Mouse (Mus musculus) heart, adult 18-20 months (tissue): ENCODE data around the gene Pxn. TPM values are rescaled to one million over a fixed set of nuclear protein-coding genes. Genes with fewer than 3 reads are reported as not detected.

Experiments used
- DNase-seq, 2 experiments: peaks; one replicate each; pipeline ENCODE4 v3.0.0; 2021 to 2022; ENCODE audit warnings: mixed read lengths in 1 of 2
- long read RNA-seq, 2 experiments: library from polyadenylated mRNA; stranded (forward); transcript quantifications; one replicate each; pipeline ENCODE4 v2.0.0; 2021
- total RNA-seq, 2 experiments: library from RNA; stranded (reverse); gene quantifications; 2 replicates each; pipeline ENCODE4 v1.2.3; 2021

Gene Pxn
- total RNA-seq = 10 to 100 TPM; 34.0 to 35.1 TPM
- long read RNA-seq, experiment 1, transcript Pxn-201 (11 exons, 3,706 nt) = major isoform, 19 of 39 reads
- long read RNA-seq, experiment 1, transcript Pxn-202 (12 exons, 2,667 nt) = minor isoform, 5 of 39 reads
- long read RNA-seq, experiment 1, partial matches to known transcripts = 2 of 39 reads
- long read RNA-seq, experiment 1, other reads (novel, unspliced or antisense) = 13 of 39 reads
- long read RNA-seq, experiment 2, transcript Pxn-201 (11 exons, 3,706 nt) = major isoform, 5 of 12 reads
- long read RNA-seq, experiment 2, partial matches to known transcripts = 1 of 12 reads
- long read RNA-seq, experiment 2, other reads (novel, unspliced or antisense) = 4 of 12 reads

DNA sequence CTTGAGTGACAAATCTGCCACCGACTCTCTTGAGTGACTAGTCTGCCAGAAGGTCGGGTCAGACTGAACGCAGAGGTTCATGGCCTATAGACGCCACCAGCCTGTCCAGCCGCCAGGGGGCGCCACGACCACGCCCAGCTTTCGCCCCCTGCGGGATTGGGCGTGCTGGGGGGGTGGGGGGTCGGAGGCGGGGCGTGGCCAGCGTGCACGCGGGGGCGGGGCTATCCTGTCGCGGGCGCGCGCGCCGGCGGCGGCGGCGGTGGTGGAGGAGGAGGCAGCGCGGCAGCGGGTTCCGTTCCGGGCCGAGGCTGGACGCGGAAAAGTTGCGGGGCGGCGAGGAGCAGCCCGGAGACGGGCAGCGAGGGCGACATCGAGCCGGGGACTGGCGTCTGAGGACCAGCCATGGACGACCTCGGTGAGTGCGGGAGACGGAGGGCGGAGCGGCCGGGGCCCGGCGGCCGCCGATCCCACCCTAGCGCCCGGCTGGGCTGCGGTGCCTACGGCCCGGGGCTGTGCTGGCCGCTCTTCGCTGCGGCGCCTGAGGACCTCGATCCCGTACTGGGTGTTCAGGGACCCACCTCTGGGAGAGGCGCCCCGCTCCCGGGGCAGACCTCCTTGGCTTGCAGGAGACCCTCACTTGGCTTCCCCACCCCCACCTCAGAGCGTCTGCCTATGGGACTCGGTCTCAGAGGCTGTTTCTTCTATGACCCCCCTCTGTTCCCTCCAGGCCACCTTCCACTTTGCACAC lies at the start of gene Pxn:
Pxn (plus strand) TSS at position 223 of the 748 bp plus-strand sequence.
- DNase-seq = peak; percentile 93 to 95

DNA sequence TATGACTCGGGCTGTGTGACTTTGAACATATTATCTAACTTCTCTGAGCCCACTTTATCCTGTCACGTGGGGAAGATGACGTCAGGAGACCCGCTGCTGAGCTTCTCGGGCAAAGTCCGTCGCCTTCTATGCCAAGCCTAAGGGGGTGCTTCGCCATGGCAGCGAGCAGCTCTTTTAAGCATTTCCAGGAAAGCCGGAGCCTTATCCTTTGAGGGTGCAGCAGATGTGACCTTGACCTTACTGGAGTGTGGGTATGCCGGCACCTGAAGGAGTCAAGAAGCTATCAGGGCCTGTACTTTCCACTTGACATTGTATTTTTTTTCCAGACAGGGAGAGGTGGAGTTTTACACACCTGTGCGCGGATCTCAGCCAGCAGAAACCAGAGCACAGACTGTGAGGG lies 47.6 kb upstream of the Pxn start:
- DNase-seq = no peak

DNA sequence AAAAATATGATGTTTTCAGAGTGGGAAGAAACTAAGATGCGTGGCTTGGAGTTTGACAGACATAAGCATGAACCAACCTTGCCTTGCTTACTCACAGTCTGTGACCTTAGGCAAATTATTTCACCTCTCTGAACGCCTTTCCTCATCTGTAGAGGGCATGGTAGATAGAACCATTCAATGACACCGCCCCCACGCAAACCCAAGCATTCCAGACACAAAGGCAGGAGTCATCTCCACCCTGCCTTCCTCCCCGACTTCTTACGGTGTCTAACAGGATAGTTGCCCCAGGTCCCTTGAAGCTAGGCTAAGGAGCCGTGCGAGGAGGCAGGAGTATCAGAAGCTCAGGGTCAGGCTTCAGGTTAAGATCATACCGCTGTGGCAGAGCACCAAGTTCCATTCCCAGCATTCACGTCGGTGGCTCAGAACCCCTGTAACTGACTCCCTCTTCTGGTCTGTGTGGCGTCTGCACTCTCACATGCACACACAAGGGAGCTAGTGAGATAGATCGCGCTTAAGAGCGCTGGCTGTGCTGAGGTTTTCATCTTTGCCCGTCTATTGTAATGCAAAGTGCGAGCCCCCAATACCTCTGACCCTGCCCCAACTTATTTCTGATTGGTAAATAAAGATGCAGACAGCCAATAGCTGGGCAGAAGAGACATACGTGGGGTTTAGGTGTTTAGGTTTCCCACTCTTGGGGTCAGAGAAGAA lies 41.9 kb upstream of the Pxn start:
- no peak for DNase-seq

DNA sequence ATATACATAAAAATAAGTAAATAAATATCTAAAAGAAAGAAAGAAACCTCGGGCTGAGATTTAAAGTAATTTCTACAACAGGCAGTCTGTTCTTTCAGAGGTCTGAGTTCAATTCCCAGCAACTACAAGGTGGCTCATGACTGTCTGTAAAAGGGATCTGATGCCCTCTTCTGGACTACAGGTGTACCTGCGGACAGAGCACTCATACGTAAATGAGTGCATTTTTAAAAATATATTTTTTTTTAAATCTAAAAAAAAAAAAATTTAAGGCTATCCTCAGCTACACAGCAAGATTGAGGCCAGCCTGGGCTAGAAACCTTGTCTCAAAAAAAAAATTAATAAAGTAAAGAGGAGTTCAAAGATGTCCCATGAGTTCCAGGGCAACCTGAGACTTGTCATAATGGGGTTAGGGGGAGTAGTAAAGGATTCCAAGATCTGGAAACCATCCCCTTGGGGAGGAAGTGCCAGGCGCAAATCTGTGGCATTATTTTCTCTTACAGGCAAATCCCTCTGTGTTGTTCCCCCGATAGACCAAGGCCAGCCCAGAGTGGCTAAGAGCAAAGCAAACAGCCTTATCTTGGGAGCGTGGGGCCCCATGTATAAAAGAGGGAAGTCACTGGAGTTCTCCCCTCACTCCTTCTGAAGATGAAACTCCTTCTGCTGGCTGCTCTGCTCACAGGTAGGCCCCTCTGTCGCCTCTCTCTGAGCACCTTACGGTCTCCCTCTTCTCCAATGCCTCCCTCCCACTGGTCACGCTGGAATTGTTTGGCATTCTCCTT lies 40.6 kb upstream of the Pxn start, which contains the start of gene Pla2g1b:
Pla2g1b (plus strand) TSS at position 621 of the 779 bp plus-strand sequence.
- DNase-seq = no peak

DNA sequence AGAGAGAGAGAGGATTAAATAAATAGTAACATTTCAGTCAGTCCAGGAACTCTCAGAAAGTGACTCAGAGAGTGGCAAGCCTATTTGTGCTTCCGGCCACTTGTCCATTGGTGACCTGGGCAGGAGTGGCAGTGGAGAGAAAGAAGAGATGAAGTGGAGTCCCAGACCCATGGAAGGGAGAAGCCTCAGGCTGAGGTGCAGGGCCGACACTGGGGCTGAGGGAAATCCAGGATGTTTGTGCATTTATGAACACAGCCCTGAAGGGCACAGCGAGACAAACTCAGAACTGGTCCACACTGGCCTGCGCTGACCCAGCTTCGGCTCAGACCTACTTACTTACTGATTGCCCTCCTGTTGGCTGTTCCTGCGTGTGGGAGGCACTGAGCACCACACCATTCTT lies 36.7 kb upstream of the Pxn start:
- no peak for DNase-seq

DNA sequence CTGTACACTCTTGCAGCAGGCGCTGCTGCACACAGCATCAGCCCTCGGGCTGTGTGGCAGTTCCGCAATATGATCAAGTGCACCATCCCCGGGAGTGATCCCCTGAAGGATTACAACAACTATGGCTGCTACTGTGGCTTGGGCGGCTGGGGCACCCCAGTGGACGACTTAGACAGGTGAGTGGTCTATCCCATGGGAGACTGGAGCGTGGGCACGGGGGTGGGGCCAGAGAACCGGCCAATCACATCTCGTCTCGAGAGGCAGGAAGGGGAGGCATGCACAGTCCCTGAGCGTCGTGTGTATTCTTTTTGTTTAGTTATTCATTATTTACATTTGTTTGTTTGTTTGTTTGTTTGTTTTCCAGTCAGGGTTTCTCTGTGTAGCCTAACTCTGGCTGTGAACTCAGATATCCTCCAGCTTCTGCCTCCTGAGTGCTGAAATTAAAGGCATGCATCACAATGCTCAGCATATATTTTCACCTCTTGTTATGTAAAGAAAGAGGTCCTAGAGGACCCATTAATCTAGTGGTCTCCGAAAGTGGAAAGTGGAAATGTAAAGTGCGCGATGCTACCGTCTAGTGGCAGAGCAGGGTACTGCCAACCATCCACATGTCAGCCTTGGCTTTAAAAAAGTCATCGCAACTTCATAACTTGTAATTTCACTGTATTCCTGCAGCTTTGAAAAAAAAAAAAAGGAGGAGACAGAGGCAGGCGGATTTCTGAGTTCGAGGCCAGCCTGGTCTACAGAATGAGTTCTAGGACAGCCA lies 35.5 kb upstream of the Pxn start:
- peak in 1 of 2 experiments; percentile 81 for DNase-seq

DNA sequence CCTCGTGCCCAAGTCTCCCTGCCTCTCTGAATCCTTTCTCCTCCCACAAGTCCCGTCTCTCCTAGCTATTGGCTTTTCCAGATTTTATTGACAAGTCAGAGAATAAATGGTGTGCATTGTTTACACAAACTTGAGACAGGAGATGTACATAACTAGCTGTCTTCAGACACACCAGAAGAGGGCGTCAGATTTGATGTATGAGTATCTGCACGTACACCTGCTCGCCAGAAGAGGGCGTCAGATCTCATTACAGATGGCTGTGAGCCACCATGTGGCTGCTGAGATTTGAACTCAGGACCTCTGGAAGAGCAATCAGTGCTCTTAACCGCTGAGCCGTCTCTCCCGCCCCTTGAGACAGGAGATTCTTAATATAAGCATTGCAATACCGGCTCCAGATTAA lies 33.3 kb upstream of the Pxn start:
- DNase-seq = no peak

DNA sequence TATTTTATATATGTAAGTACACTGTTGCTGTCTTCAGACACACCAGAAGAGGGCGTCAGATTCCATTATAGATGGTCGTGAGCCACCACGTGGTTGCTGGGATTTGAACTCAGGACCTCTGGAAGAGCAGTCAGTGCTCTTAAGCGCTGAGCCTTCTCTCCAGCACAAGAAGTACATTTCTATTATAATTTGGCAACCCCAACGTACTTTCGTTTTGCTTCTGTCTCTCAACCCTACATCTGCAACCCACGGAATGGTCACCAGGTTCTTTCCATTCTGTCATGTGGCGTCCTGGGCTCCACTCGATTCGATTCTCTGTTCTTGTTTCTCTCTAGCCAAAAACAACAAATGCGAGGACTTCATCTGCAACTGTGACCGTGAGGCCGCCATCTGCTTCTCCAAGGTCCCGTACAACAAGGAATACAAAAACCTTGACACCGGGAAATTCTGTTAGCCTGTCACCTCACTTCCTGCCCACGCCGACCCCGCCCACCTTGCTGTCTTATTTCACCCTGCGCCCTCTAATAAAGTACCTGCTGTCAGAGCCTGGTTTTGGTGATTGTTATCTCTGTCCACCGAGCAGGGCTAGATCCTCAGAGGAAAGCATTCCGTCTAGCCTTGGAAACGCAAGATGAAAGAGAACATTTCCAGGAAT lies 32.2 kb upstream of the Pxn start:
- DNase-seq = no peak

DNA sequence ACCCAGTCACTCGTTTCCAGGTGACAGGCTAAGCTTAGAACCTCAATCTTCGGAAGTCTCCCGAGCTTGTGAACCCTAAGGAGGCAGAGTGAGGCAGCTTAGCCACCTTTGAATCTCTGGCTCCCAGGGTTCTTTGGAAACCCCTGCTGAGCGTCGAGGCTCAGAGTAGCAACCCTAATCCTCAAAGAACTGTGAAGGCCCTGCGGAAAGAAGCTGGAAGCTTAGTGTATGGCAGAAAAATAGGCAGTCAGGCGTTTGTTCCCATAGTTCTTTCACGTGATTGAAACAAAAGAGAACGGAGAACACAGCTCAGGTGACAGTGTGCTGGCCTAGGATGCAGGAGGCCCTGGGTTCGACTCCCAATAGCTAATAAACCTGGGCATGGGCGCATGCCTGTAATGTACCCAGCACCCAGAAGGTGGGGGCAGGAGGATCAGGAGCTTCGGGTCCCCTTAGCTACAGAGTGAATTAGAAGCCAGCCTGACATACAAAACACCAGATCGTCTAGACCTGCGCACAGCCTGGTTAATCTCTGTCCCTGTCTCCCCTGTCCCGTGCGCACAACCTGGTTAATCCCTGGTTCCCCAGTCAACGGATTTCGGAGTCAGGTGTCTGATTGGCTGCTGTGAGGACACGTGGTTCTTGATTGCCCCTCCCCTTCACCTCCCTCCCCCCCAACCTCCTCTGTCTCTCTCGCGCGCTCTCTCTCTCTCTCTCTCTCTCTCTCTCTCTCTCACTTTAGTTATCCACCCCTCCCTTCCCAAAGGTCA lies 31.0 kb upstream of the Pxn start:
- DNase-seq = peak; percentile 55 to 57

DNA sequence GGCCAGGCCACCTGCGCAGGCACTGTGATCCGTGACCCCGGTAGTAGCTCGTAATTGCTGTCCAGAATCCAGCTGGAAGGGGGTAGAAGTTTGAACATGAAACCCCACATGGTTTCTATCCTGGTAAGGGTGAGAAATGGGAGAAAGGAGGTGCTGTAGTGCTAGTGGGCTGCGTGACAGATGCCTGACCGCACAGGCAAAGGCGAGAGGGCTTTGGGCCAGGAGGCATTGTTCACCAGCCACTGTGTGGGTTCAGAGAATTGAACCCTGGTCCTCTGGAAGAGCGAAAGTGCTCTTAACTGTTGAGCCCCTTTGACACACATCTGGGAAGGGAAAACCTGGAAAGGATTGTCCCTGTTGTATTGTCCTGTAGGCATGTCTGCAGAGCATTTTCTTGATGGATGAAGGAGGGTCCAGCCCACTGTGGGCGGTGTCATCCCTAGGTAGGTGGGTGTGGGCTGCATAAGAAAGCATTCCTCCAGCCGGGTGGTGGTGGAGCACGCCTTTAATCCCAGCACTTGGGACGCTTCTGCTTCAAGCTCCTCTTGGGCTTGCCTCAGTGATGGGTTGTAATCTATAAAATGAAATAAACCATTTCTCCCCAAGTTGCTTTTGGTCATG lies 30.3 kb upstream of the Pxn start:
- no peak for DNase-seq

DNA sequence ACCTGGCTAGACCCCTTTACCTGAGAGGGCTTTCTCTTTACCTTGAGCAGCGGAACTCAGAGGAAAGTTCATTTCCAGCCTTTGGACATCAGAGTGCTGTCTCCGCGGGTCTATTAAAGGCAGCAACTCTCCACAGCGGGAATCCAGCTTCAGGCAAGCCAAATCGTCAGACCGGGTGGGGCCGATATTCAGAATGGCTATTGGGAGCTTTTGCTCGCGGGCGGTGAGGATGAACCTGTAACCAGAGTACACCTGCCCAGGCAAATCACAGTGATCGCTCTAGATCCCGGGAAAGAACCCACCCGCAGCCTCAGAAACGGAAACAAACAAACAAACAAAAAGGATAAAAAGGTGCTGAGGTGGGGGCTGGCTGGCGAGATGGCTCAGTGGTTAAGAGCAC lies 26.9 kb upstream of the Pxn start:
- DNase-seq = no peak

DNA sequence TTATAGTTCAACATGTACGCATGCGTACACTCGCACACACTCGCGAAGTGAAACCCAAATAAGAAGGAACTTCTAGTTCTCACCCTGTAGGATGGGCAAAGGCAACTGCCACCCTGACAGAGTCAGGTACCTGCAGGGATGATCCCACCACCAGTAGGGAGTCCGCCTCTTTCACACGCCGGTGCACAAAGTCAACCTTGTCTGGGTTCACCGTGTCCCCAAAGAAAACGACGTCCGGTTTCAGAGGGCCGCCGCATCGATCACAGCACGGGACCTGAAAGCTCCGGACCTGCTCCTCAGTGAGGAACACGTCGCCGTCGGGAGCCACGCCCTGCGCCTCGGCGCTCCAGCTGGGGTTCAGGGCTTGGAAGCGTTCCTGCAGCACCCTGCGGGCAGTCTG lies 26.4 kb upstream of the Pxn start:
- DNase-seq = no peak

DNA sequence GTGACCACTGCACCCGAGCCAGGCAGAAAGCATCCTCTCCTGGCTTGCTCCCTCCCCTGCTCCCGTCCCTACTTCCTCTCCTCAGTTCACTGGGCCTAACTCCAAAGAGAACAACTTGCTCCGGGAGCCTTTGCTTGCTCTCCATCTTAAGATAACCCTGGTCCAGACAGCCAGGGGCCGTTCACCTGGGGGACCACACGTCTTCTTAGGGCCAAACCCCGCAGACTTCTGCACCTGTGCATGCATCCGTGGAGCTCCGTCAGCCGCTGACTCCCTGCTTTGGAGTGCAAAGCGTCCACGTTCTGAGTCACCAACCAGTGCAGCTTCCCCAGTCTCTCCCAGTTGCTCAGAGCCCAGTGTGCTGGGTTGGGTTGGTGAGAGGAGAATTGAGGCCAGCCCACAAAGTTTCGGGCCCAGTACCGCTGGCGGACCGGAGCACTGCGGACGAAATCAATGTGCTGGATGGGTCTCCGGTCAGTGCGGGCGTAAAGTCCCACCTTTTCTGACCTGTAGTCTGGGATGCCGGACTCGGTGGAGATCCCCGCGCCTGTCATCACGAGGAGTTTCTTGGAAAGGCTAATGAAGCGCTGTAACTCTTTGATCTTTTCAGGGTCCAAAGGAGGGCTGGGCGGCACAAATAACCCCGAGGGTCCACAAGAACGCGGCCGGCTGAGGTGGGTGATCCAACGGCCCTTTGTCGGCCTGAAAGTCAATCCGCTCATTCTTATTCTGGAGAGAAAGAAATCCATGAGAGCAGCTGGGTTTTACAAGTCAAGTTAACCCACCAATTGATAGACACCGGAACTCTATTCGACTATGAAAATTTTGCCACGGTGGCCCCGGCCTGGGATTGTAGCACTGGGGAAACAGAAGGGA lies 23.8 kb upstream of the Pxn start:
- DNase-seq = no peak

DNA sequence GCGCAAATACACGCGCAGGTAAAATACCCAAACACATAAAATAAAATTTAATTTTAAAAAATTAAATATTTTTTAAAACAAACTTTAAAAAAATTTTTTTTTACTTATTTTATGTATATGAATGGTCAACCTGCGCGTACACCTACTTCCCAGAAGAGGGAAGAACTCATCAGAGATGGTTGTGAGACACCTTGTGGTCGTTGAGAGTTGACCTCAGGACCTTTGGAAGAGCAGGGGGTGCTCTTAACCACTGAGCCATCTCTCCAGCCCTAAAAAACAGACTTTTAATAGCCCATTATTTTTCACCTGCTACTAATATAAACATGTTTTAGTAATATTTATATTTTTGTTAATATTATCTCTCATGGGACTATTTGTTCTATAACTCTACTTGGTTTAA lies 23.1 kb upstream of the Pxn start:
- no peak for DNase-seq

DNA sequence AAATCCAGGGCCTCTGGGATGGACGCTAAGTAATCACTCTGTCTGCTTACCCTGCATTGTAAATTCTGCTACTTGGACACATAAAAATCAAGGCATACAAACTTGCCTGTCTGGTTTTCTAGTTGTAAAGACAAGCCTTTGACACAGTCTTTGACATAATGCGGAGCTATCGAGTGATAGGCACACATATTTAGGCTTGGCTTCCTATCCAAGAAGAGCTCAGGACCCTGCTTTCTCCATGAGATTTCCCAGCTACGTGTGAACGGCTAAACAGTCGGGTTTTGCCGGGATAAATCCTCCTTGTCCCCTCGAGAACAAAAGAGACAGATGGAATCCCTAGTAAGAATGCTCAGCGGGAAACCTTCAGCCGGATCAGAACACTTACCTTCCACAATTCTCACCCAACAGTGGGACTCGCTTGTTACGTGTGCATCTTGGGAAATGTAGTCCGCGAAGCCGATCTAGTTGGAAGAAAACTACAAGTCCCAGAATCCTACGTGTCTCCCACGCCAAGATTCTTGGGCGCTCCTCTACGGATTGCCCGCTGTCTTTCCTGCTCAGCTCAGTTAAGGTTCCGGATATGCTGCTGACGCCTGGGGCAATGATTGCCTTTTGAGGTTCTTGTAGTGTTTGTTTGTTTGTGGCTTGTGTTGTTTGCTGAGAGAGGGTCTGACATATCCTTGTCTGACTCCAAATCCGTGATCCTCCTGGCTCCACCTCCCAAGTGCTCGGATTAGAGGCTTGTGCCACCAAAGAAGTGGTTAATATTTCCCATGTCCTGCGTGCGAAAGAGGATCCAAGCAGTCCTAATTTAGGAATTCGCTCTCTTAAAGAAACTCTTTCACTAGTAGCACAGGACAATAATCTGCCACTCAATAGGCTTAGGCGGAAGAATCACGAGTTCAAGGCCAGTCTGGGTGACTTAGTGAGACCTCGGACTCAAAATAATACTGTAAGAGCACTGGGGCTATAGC lies 22.2 kb upstream of the Pxn start, which contains the start of gene Sirt4:
Sirt4 (minus strand) TSS at position 779 of the 974 bp plus-strand sequence.
- peak; percentile 94 to 95 for DNase-seq

DNA sequence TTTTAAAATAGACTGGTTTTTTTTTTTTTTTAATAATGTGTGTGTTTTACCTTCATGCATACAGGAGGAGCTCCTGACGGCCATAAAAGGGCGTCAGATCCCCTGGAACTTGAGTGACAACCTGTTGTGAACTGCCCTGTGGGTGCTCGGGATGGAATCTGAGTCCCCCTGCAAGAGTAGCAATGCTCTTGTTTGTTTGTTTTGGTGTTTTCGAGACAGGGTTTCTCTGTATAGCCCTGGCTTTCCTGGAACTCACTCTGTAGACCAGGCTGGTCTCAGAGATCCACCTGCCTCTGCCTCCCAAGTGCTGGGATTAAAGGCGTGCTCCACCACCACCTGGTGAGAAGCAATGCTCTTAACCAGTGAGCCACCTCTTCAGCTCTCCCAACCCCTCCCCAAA lies 21.5 kb upstream of the Pxn start:
- no peak for DNase-seq
